Mouse (Mus musculus) right cerebral cortex, postnatal 10 days (tissue): ENCODE results near the gene Ankrd65.
A peak's percentile ranks its signal among the peaks of the same experiment; 100 is the strongest.
"Not testable (repeated sequence)": the region's sequence is repeated elsewhere in the genome, so short reads cannot be mapped to it uniquely, and the experiment has no call there.

Experiments used
- DNase-seq, 2 experiments: peaks; one replicate each; pipeline ENCODE4 v3.0.0; 2021; ENCODE audit warnings: low spot score in 2 of 2

Gene Ankrd65

GRCm38 (mm10) chr4:155774971-155775740 is 15.1 kb upstream of the Ankrd65 start:
- peak; percentile 79 to 85 for DNase-seq

GRCm38 (mm10) chr4:155775855-155776254 is 14.4 kb upstream of the Ankrd65 start:
- DNase-seq = peak in 1 of 2 experiments; percentile 52

- DNase-seq = peak in 1 of 2 experiments; percentile 37
Observed at GRCm38 (mm10) chr4:155776704-155777335, 13.4 kb upstream of the Ankrd65 start.

GRCm38 (mm10) chr4:155777816-155778215 is 12.4 kb upstream of the Ankrd65 start:
- DNase-seq = no peak

- no peak for DNase-seq
Observed at GRCm38 (mm10) chr4:155779498-155779897, 10.7 kb upstream of the Ankrd65 start.

GRCm38 (mm10) chr4:155780895-155781294 is 9.3 kb upstream of the Ankrd65 start:
- DNase-seq = no peak

- DNase-seq = no peak
Observed at GRCm38 (mm10) chr4:155783486-155784080, 6.7 kb upstream of the Ankrd65 start.

GRCm38 (mm10) chr4:155784081-155784701 is 6.0 kb upstream of the Ankrd65 start:
- peak; percentile 85 for DNase-seq

- no peak for DNase-seq
Observed at GRCm38 (mm10) chr4:155785246-155785645, 5.0 kb upstream of the Ankrd65 start.

GRCm38 (mm10) chr4:155785819-155786218 is 4.4 kb upstream of the Ankrd65 start, which contains the start of gene Tmem88b:
TSS of gene Tmem88b (minus strand) at chr4:155785874.
- no peak for DNase-seq

GRCm38 (mm10) chr4:155788300-155788699 is 1.9 kb upstream of the Ankrd65 start:
- DNase-seq = no peak

GRCm38 (mm10) chr4:155788833-155789232 is 1.4 kb upstream of the Ankrd65 start:
- not testable (repeated sequence) for DNase-seq

- DNase-seq = no peak
Observed at GRCm38 (mm10) chr4:155790650-155791161, 467 bp downstream of the Ankrd65 start.

GRCm38 (mm10) chr4:155791240-155791933 is 1.1 kb downstream of the Ankrd65 start:
- DNase-seq = no peak

GRCm38 (mm10) chr4:155793730-155794129 is 3.5 kb downstream of the Ankrd65 start:
- no peak for DNase-seq

- no peak for DNase-seq
Observed at GRCm38 (mm10) chr4:155802075-155802474, 11.8 kb downstream of the Ankrd65 start.

- no peak for DNase-seq
Observed at GRCm38 (mm10) chr4:155802741-155803339, 12.6 kb downstream of the Ankrd65 start, which contains the start of gene Mrpl20. TSS of gene Mrpl20 (plus strand) at chr4:155802878.

GRCm38 (mm10) chr4:155803340-155804041 is 13.3 kb downstream of the Ankrd65 start:
- peak; percentile 97 to 99 for DNase-seq

GRCm38 (mm10) chr4:155807841-155808240 is 17.6 kb downstream of the Ankrd65 start:
- DNase-seq = no peak
